Mouse (Mus musculus) bone marrow, adult 2 months (tissue): Measurements from ENCODE around the gene Ephb2. TPM values are rescaled to one million over a fixed set of nuclear protein-coding genes. Genes with fewer than 3 reads are reported as not detected.

Experiments
- H3K27ac ChIP-seq: fragments of 200-500 bp; 2 replicates; pipeline ENCODE4 v1.5.1; 2012; ENCODE audit warnings: low read depth, mild to moderate bottlenecking, control low read depth, inconsistent platforms, low read length; ENCODE audit not compliant: control insufficient read depth, poor library complexity, insufficient read depth
- H3K4me1 ChIP-seq: fragments of 200-500 bp; 2 replicates; pipeline ENCODE4 v1.6.1; 2011; ENCODE audit warnings: low read length; ENCODE audit not compliant: control insufficient read depth, insufficient read depth
- H3K4me3 ChIP-seq: fragments of 200-500 bp; replicated peaks from 2 replicates; pipeline ENCODE3; 2011; ENCODE audit warnings: mild to moderate bottlenecking, low read depth, low read length, control low read depth; ENCODE audit not compliant: control insufficient read depth
- CTCF ChIP-seq: fragments of 200-500 bp; IDR thresholded peaks from 2 replicates; pipeline ENCODE4 v1.5.1; 2011; ENCODE audit warnings: low read length, control low read depth; ENCODE audit not compliant: control insufficient read depth, insufficient read depth
- POLR2A ChIP-seq: fragments of 200-500 bp; IDR thresholded peaks from 2 replicates; pipeline ENCODE4 v1.6.1; 2011; ENCODE audit warnings: low read depth, mild to moderate bottlenecking, control low read depth, low read length, borderline replicate concordance; ENCODE audit not compliant: control insufficient read depth
- WGBS: fragments of 180-500 bp; shearing (Covaris S2); methylation state at CpG from one replicate; pipeline ENCODE4 v1.1.7; 2018; 5-methylcytosine and 5-hydroxymethylcytosine counted together
- polyA plus RNA-seq: library from polyadenylated mRNA; stranded (reverse); fragments of >200 nt; gene quantifications from 2 replicates; pipeline ENCODE4 v1.2.4, GENCODE M21; 2011; ENCODE audit warnings: low replicate concordance; ENCODE audit not compliant: missing spikeins, insufficient read depth, insufficient read length

The Ephb2 gene
- polyA plus RNA-seq, 1 experiment: 5.1 TPM

- no peak overlapping the region for H3K4me3 ChIP-seq
- 7% methylated on average over 31 of the region's 31 CpGs for WGBS
- TF ChIP-seq CTCF (no peak), POLR2A (no peak)
Observed at GRCm38 (mm10) chr4:136755364-136755811, 80.4 kb downstream of the Ephb2 start.

GRCm38 (mm10) chr4:136754256-136754655, 81.5 kb downstream of the Ephb2 start:
- no peaks in the 10 kb centered on the region for H3K4me1 ChIP-seq
- H3K4me3 ChIP-seq: no peak overlapping the region
- H3K27ac ChIP-seq: no peak overlapping the region
- no peak for TF ChIP-seq POLR2A
- no peak for TF ChIP-seq CTCF
- WGBS: 52% methylated on average over 8 of the region's 8 CpGs

More at GRCm38 (mm10) chr4:136755364-136755811, 80.4 kb downstream of the Ephb2 start:
- Histone ChIP-seq H3K27ac (no peak overlapping the region), H3K4me1 (no peaks in the 10 kb centered on the region)

- Histone ChIP-seq H3K4me1 (no peaks in the 10 kb centered on the region), H3K27ac (no peak overlapping the region), H3K4me3 (no peak overlapping the region)
- TF ChIP-seq POLR2A (no peak), CTCF (no peak)
- WGBS: 70% methylated on average over 4 of the region's 4 CpGs
Observed at GRCm38 (mm10) chr4:136751355-136752020, 84.3 kb downstream of the Ephb2 start.

GRCm38 (mm10) chr4:136750578-136751338, 85.0 kb downstream of the Ephb2 start:
- TF ChIP-seq CTCF (no peak), POLR2A (no peak)
- no peak overlapping the region for H3K4me3 ChIP-seq
- WGBS: 88% methylated on average over 19 of the region's 19 CpGs

GRCm38 (mm10) chr4:136749851-136750577, 85.8 kb downstream of the Ephb2 start:
- H3K27ac ChIP-seq: no peak overlapping the region
- no peak overlapping the region for H3K4me3 ChIP-seq
- 77% methylated on average over 19 of the region's 19 CpGs for WGBS
- TF ChIP-seq CTCF (no peak), POLR2A (no peak)
- no peaks in the 10 kb centered on the region for H3K4me1 ChIP-seq

More at GRCm38 (mm10) chr4:136750578-136751338, 85.0 kb downstream of the Ephb2 start:
- no peak overlapping the region for H3K27ac ChIP-seq
- no peaks in the 10 kb centered on the region for H3K4me1 ChIP-seq

- Histone ChIP-seq H3K27ac (no peak overlapping the region), H3K4me3 (no peak overlapping the region), H3K4me1 (no peaks in the 10 kb centered on the region)
- TF ChIP-seq CTCF: no peak
- WGBS: 85% methylated on average over 4 of the region's 4 CpGs
Observed at GRCm38 (mm10) chr4:136749431-136749830, 86.4 kb downstream of the Ephb2 start.

GRCm38 (mm10) chr4:136748842-136749392, 86.9 kb downstream of the Ephb2 start:
- no peak for TF ChIP-seq CTCF
- TF ChIP-seq POLR2A: no peak
- Histone ChIP-seq H3K4me3 (no peak overlapping the region), H3K27ac (no peak overlapping the region), H3K4me1 (no peaks in the 10 kb centered on the region)
- 35% methylated on average over 7 of the region's 7 CpGs for WGBS

GRCm38 (mm10) chr4:136746516-136746915, 89.3 kb downstream of the Ephb2 start:
- Histone ChIP-seq H3K4me1 (no peaks in the 10 kb centered on the region), H3K4me3 (no peak overlapping the region), H3K27ac (no peak overlapping the region)
- TF ChIP-seq POLR2A: no peak
- no peak for TF ChIP-seq CTCF
- 68% methylated on average over 1 of the region's 1 CpGs for WGBS
